Mouse (Mus musculus): ENCODE results near the gene Carmil3.

- TF ChIP-seq TCF12 (IDR thresholded peaks at IDR 0.05; ENCODE audit: low read depth, low read length) (no peak), EP300 (IDR thresholded peaks at IDR 0.05; ENCODE audit: low read length) (no peak), CHD2 (IDR thresholded peaks at IDR 0.05; ENCODE audit: low read length) (no peak), GABPA (IDR thresholded peaks at IDR 0.05; ENCODE audit: insufficient replicate concordance, low read depth, low read length) (no peak), ZC3H11A (IDR thresholded peaks at IDR 0.05; ENCODE audit: low read depth, low read length) (no peak), CTCF (conservative IDR thresholded peaks at IDR 0.05 in 1 of 2, IDR thresholded peaks at IDR 0.05 in 1 of 2; ENCODE audit: low read depth in 2 of 2, low read length in 2 of 2) (peak in 1 of 2 experiments; percentile 47; a peak in 2 of 4 replicates), MAZ (IDR thresholded peaks at IDR 0.05; ENCODE audit: low read depth, low read length) (no peak), BHLHE40 (IDR thresholded peaks at IDR 0.05; ENCODE audit: low read depth, low read length) (no peak)
Measured at GRCm38 (mm10) chr14:55520451-55521361, 30.3 kb downstream of the Carmil3 start.

Measured in CH12.LX (cell line).